Mouse (Mus musculus): ENCODE measurements around the gene Olfr782. TPM values are rescaled to one million over a fixed set of nuclear protein-coding genes. Genes with fewer than 3 reads are reported as not detected.

Olfr782 gene
- polyA plus RNA-seq (2014; fragmentation: Illumina TruSeq; extraction: RNeasy Lipid Tissue Mini Kit (QIAGEN cat#74804); ENCODE audit: low read depth, low replicate concordance): not detected

GRCm38 (mm10) chr10:129348550-129348949 lies at the start of gene Olfr782:
Olfr782 (plus strand) TSS chr10:129348850.

GRCm38 (mm10) chr10:129317817-129318216 lies 30.8 kb upstream of the Olfr782 start, which contains the start of gene Olfr780:
Olfr780 (plus strand) TSS chr10:129318117.

GRCm38 (mm10) chr10:129328554-129328953 lies 20.1 kb upstream of the Olfr782 start, which contains the start of gene Olfr781:
Olfr781 (plus strand) TSS chr10:129328854.

GRCm38 (mm10) chr10:129383783-129384182 lies 35.1 kb downstream of the Olfr782 start, which contains the start of gene Olfr784:
Olfr784 (plus strand) TSS chr10:129384083.

Other genes with a start within 250 kb of the Olfr782 start
- not detected for gene Olfr768, start 249.5 kb upstream of the Olfr782 start, polyA plus RNA-seq (2014; fragmentation: Illumina TruSeq; extraction: RNeasy Lipid Tissue Mini Kit (QIAGEN cat#74804); ENCODE audit: low read depth, low replicate concordance)
- gene Olfr769, start 231.0 kb upstream of the Olfr782 start, polyA plus RNA-seq (2014; fragmentation: Illumina TruSeq; extraction: RNeasy Lipid Tissue Mini Kit (QIAGEN cat#74804); ENCODE audit: low read depth, low replicate concordance): not detected
- not detected for gene Olfr770, start 209.9 kb upstream of the Olfr782 start, polyA plus RNA-seq (2014; fragmentation: Illumina TruSeq; extraction: RNeasy Lipid Tissue Mini Kit (QIAGEN cat#74804); ENCODE audit: low read depth, low replicate concordance)
- gene Olfr771, start 184.1 kb upstream of the Olfr782 start, polyA plus RNA-seq (2014; fragmentation: Illumina TruSeq; extraction: RNeasy Lipid Tissue Mini Kit (QIAGEN cat#74804); ENCODE audit: low read depth, low replicate concordance): not detected
- gene Olfr772, start 170.9 kb upstream of the Olfr782 start, polyA plus RNA-seq (2014; fragmentation: Illumina TruSeq; extraction: RNeasy Lipid Tissue Mini Kit (QIAGEN cat#74804); ENCODE audit: low read depth, low replicate concordance): not detected
- gene Olfr773, start 161.4 kb upstream of the Olfr782 start, polyA plus RNA-seq (2014; fragmentation: Illumina TruSeq; extraction: RNeasy Lipid Tissue Mini Kit (QIAGEN cat#74804); ENCODE audit: low read depth, low replicate concordance): not detected
- gene Olfr774, start 112.6 kb upstream of the Olfr782 start, polyA plus RNA-seq (2014; fragmentation: Illumina TruSeq; extraction: RNeasy Lipid Tissue Mini Kit (QIAGEN cat#74804); ENCODE audit: low read depth, low replicate concordance): not detected
- not detected for gene Olfr775, start 100.4 kb upstream of the Olfr782 start, polyA plus RNA-seq (2014; fragmentation: Illumina TruSeq; extraction: RNeasy Lipid Tissue Mini Kit (QIAGEN cat#74804); ENCODE audit: low read depth, low replicate concordance)
- gene Olfr776, start 89.7 kb upstream of the Olfr782 start, polyA plus RNA-seq (2014; fragmentation: Illumina TruSeq; extraction: RNeasy Lipid Tissue Mini Kit (QIAGEN cat#74804); ENCODE audit: low read depth, low replicate concordance): not detected
- not detected for gene Olfr777, start 77.4 kb upstream of the Olfr782 start, polyA plus RNA-seq (2014; fragmentation: Illumina TruSeq; extraction: RNeasy Lipid Tissue Mini Kit (QIAGEN cat#74804); ENCODE audit: low read depth, low replicate concordance)
- gene Olfr780, start 30.7 kb upstream of the Olfr782 start, polyA plus RNA-seq (2014; fragmentation: Illumina TruSeq; extraction: RNeasy Lipid Tissue Mini Kit (QIAGEN cat#74804); ENCODE audit: low read depth, low replicate concordance): not detected
- gene Olfr781, start 20.0 kb upstream of the Olfr782 start, polyA plus RNA-seq (2014; fragmentation: Illumina TruSeq; extraction: RNeasy Lipid Tissue Mini Kit (QIAGEN cat#74804); ENCODE audit: low read depth, low replicate concordance): not detected
- not detected for gene Olfr784, start 35.2 kb downstream of the Olfr782 start, polyA plus RNA-seq (2014; fragmentation: Illumina TruSeq; extraction: RNeasy Lipid Tissue Mini Kit (QIAGEN cat#74804); ENCODE audit: low read depth, low replicate concordance)
- gene Olfr785, start 56.6 kb downstream of the Olfr782 start, polyA plus RNA-seq (2014; fragmentation: Illumina TruSeq; extraction: RNeasy Lipid Tissue Mini Kit (QIAGEN cat#74804); ENCODE audit: low read depth, low replicate concordance): not detected
- gene Olfr786, start 78.5 kb downstream of the Olfr782 start, polyA plus RNA-seq (2014; fragmentation: Illumina TruSeq; extraction: RNeasy Lipid Tissue Mini Kit (QIAGEN cat#74804); ENCODE audit: low read depth, low replicate concordance): not detected
- not detected for gene Olfr787, start 113.0 kb downstream of the Olfr782 start, polyA plus RNA-seq (2014; fragmentation: Illumina TruSeq; extraction: RNeasy Lipid Tissue Mini Kit (QIAGEN cat#74804); ENCODE audit: low read depth, low replicate concordance)
- not detected for gene Olfr788, start 122.1 kb downstream of the Olfr782 start, polyA plus RNA-seq (2014; fragmentation: Illumina TruSeq; extraction: RNeasy Lipid Tissue Mini Kit (QIAGEN cat#74804); ENCODE audit: low read depth, low replicate concordance)
- gene Olfr789, start 135.9 kb downstream of the Olfr782 start, polyA plus RNA-seq (2014; fragmentation: Illumina TruSeq; extraction: RNeasy Lipid Tissue Mini Kit (QIAGEN cat#74804); ENCODE audit: low read depth, low replicate concordance): not detected
- not detected for gene Olfr790, start 149.6 kb downstream of the Olfr782 start, polyA plus RNA-seq (2014; fragmentation: Illumina TruSeq; extraction: RNeasy Lipid Tissue Mini Kit (QIAGEN cat#74804); ENCODE audit: low read depth, low replicate concordance)
- gene Olfr791, start 172.9 kb downstream of the Olfr782 start, polyA plus RNA-seq (2014; fragmentation: Illumina TruSeq; extraction: RNeasy Lipid Tissue Mini Kit (QIAGEN cat#74804); ENCODE audit: low read depth, low replicate concordance): not detected
- not detected for gene Olfr792, start 190.3 kb downstream of the Olfr782 start, polyA plus RNA-seq (2014; fragmentation: Illumina TruSeq; extraction: RNeasy Lipid Tissue Mini Kit (QIAGEN cat#74804); ENCODE audit: low read depth, low replicate concordance)
- not detected for gene Olfr794, start 218.8 kb downstream of the Olfr782 start, polyA plus RNA-seq (2014; fragmentation: Illumina TruSeq; extraction: RNeasy Lipid Tissue Mini Kit (QIAGEN cat#74804); ENCODE audit: low read depth, low replicate concordance)